Mouse (Mus musculus) liver, adult (tissue): ENCODE measurements around the gene Nfkb2.

Source experiments
- GATA4 ChIP-seq: IDR thresholded peaks from 2 replicates; pipeline ENCODE4 v1.6.1; 2014; ENCODE audit warnings: mild to moderate bottlenecking, low read length; ENCODE audit not compliant: insufficient replicate concordance

Nfkb2 gene

DNA sequence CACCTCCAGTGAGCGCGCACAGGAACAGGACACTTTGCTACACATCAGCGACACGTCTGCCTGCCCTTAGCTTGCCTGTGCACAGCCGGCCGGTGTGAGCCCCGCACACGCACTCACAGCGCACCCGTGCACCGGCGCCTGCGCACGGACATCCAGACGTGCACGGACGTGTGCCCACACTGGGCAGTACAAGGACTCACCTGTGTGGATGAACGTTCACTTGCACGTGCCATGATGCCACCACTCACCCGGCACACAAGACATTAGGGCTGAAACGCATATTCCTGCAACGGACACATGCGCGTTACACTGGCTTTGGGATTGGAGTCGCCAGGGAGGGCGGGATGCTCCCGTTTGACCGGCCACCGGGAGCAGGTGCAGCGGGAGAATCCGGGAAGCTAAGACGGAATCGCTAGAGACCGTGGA, 801 bp downstream of the Nfkb2 start:
- TF ChIP-seq GATA4 = no peak

GRCm38 (mm10) chr19:46305432-46306267, 1.5 kb downstream of the Nfkb2 start:
- no peak for TF ChIP-seq GATA4

- no peak for TF ChIP-seq GATA4
These were observed 2.1 kb downstream of the Nfkb2 start for GRCm38 (mm10) chr19:46306268-46306610.

- no peak for TF ChIP-seq GATA4
These were observed 2.7 kb downstream of the Nfkb2 start for GRCm38 (mm10) chr19:46306751-46307289.

DNA sequence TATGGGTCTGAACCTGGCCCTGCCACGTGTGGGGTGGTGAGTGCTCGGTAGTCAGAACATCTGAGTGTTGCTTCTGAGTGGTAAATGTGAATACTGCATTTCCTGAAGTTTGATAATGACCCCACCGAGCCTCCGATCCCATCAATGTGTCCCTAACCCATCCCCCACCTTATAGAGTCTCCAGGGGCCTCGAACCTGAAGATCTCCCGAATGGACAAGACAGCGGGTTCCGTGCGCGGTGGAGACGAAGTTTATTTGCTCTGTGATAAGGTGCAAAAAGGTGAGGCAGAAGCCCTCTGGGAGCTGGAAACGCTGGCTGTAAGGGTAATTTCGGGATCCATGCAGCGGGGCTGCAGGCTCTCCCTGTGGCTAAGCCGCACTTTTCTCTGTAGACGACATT, 3.7 kb downstream of the Nfkb2 start:
- TF ChIP-seq GATA4 = no peak

DNA sequence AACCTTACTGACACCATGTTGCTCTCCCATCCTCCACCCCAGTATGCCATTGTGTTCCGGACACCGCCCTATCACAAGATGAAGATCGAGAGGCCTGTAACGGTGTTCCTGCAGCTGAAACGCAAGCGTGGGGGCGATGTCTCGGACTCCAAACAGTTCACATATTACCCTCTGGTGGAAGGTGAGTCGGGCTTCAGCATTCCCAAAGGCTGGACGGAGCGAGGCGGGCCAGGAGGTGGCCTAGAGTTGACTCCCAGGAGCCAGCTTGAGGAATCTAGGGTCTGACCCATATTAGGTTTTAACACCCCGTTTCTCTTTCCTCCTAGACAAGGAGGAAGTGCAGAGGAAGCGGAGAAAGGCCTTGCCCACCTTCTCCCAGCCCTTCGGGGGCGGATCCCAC, 4.2 kb downstream of the Nfkb2 start:
- TF ChIP-seq GATA4 = no peak

DNA sequence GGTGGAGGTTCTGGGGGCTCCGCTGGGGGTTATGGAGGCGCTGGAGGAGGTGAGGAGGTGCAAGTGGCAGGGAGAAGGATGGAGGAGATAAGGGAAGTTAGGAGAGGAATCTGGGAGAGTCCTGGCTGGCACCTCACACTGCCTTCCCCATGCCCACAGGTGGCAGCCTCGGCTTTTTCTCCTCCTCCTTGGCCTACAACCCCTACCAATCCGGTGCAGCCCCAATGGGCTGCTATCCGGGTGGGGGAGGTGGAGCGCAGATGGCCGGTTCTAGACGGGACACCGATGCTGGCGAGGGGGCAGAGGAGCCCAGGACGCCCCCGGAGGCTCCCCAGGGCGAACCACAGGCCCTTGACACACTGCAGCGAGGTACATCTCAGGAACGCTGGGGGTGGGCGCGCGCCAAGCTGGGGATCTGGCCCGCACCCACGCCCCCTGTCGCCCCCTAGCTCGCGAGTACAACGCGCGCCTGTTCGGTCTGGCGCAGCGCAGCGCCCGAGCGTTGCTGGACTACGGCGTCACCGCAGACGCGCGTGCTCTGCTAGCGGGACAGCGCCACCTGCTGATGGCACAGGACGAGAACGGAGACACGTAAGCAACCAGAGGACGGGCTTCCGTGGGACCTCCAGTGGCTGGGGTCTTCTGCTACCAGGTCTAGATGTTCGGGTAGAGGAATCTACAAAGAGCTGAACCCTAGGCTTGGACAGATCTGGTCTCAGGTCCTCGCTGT, 4.8 kb downstream of the Nfkb2 start:
- TF ChIP-seq GATA4 = no peak

GRCm38 (mm10) chr19:46309651-46310305, 5.7 kb downstream of the Nfkb2 start:
- TF ChIP-seq GATA4 = no peak

- TF ChIP-seq GATA4 = no peak
These were observed 6.3 kb downstream of the Nfkb2 start for GRCm38 (mm10) chr19:46310312-46310865.

DNA sequence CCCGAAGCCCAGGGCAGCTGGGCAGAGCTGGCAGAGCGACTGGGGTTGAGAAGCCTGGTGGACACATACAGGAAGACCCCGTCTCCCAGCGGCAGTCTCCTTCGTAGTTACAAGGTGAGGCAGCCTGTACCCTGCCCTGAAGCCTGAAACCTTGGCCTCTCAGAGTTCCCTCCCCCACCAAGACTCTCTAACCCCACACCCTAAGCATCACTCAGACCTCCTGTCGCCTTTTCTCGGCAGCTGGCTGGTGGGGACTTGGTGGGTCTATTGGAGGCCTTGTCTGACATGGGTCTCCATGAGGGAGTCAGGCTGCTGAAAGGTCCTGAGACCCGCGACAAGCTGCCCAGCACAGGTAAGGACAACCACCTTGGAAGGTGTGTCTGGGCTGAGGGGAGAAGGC, 7.2 kb downstream of the Nfkb2 start:
- no peak for TF ChIP-seq GATA4

GRCm38 (mm10) chr19:46312566-46312965, 8.4 kb downstream of the Nfkb2 start:
- no peak for TF ChIP-seq GATA4

DNA sequence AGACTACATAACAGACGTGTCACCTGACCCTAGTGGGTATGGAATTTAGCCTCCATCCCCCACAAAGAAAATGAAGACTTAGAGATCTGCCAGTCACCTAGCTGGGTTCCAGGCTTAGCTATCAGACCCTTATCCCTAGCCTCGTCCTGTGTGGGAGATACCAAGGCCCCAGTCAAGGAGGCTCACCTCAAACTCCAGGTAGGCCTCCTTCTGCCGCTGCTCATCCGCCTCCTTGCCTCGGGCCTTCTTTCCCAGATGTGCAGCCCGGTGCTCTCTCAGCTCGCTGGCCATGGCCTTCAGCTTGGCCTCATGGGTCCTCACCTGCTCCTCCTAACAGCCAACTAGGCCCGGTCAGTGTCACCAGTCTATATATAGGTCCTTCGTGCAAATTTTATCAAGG, 9.0 kb downstream of the Nfkb2 start:
- no peak for TF ChIP-seq GATA4

DNA sequence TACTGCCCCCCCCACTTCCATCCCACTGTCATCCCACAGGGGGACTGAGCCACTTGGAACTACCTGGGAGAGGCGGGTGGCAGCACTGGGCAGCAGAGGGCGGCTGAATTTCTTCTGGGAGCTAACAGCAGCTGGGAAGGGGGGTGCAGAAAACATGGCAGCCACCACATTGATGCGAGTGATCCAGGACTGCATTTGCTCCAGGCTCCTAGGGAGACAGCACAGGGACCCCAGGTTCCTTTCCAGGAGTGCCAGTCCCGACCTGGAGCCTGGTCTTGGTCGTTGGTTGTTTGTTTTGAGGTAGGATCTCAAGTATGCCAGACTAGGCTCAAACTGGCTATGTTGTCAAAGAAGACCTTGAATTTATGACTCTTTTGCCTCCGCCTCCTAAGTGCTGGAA, 9.5 kb downstream of the Nfkb2 start:
- no peak for TF ChIP-seq GATA4

GRCm38 (mm10) chr19:46314151-46314601, 10.1 kb downstream of the Nfkb2 start:
- no peak for TF ChIP-seq GATA4

GRCm38 (mm10) chr19:46314872-46315742, 11.0 kb downstream of the Nfkb2 start:
- no peak for TF ChIP-seq GATA4
